Mouse (Mus musculus) small intestine, adult 10 weeks (tissue): Measurements from ENCODE around the gene Fthl17a. TPM values are rescaled to one million over a fixed set of nuclear protein-coding genes. Genes with fewer than 3 reads are reported as not detected.

Experiments used
- polyA plus RNA-seq: library from polyadenylated mRNA; stranded (reverse); fragments of 350-450 nt; fragmentation: Illumina TruSeq; extraction: RNeasy Lipid Tissue Mini Kit (QIAGEN cat#74804); gene quantifications from one replicate; pipeline ENCODE4 v1.2.3, GENCODE M21; 2014; ENCODE audit warnings: low replicate concordance

The Fthl17a gene
- polyA plus RNA-seq, result not detected

DNA sequence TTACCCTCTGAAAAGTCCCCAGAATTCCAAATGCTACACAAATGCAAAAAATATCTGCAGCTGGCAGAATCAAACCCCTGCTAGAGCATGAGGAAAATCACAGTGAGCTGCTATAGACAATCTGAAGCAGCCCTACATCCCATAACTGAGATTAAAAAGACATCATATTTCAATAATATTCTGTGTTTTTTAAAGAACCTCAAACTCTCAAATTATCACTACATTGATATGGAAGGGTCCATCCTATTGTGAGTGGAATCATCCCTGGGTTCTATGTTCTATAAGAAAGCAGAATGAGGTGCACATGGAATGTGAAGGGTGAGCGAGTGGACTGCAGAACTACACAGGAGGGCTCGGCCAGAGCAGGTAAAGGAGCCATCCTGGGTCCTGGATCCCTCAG, at the start of gene Fthl17a:
Fthl17a (plus strand) TSS at position 301 of the 400 bp plus-strand sequence.

